Mouse (Mus musculus): Measurements from ENCODE around the gene Gast.
A peak's percentile ranks its signal among the peaks of the same experiment; 100 is the strongest.
"Not testable (repeated sequence)": the region's sequence is repeated elsewhere in the genome, so short reads cannot be mapped to it uniquely, and the experiment has no call there.

The Gast gene

GRCm38 (mm10) chr11:100320701-100321410 is 13.4 kb upstream of the Gast start:
- peak; percentile 89 for DNase-seq

- peak; percentile 93 for DNase-seq
Observed at GRCm38 (mm10) chr11:100321479-100322305, 12.5 kb upstream of the Gast start.

- DNase-seq: peak; percentile 85
Observed at GRCm38 (mm10) chr11:100322591-100323258, 11.5 kb upstream of the Gast start.

- DNase-seq: no peak
Observed at GRCm38 (mm10) chr11:100323578-100323977, 10.6 kb upstream of the Gast start.

GRCm38 (mm10) chr11:100325062-100325629 is 9.1 kb upstream of the Gast start:
- peak; percentile 86 for DNase-seq

- peak; percentile 85 for DNase-seq
Observed at GRCm38 (mm10) chr11:100327316-100327715, 6.9 kb upstream of the Gast start.

GRCm38 (mm10) chr11:100327761-100328160 is 6.4 kb upstream of the Gast start:
- DNase-seq: no peak

GRCm38 (mm10) chr11:100330235-100330634 is 4.0 kb upstream of the Gast start:
- peak; percentile 66 for DNase-seq

GRCm38 (mm10) chr11:100330816-100331375 is 3.3 kb upstream of the Gast start:
- DNase-seq: peak; percentile 62

GRCm38 (mm10) chr11:100332766-100333515 is 1.3 kb upstream of the Gast start:
- DNase-seq: no peak

- DNase-seq: no peak
Observed at GRCm38 (mm10) chr11:100335731-100336130, 1.5 kb downstream of the Gast start.

GRCm38 (mm10) chr11:100344269-100344668 is 10.1 kb downstream of the Gast start:
- peak; percentile 88 for DNase-seq

- peak; percentile 90 for DNase-seq
Observed at GRCm38 (mm10) chr11:100352076-100352857, 18.1 kb downstream of the Gast start.

- DNase-seq: peak; percentile 96
Observed at GRCm38 (mm10) chr11:100355151-100355951, 21.1 kb downstream of the Gast start.

- peak; percentile 97 for DNase-seq
Observed at GRCm38 (mm10) chr11:100355972-100356818, 22.0 kb downstream of the Gast start, which contains the start of gene Hap1. TSS of gene Hap1 (minus strand) at chr11:100356128.

- peak; percentile 85 for DNase-seq
Observed at GRCm38 (mm10) chr11:100356819-100357211, 22.6 kb downstream of the Gast start.

GRCm38 (mm10) chr11:100357408-100357807 is 23.2 kb downstream of the Gast start:
- no peak for DNase-seq

- DNase-seq: no peak
Observed at GRCm38 (mm10) chr11:100360175-100360574, 26.0 kb downstream of the Gast start.

- not testable (repeated sequence) for DNase-seq
Observed at GRCm38 (mm10) chr11:100361059-100361458, 26.9 kb downstream of the Gast start.
